Mouse (Mus musculus): ENCODE measurements around the gene Tfap2a. TPM values are rescaled to one million over a fixed set of nuclear protein-coding genes. Genes with fewer than 3 reads are reported as not detected.

The Tfap2a gene
- polyA plus RNA-seq (2012; fragmentation: generic; extraction: Trizol): 0.36 TPM

DNA sequence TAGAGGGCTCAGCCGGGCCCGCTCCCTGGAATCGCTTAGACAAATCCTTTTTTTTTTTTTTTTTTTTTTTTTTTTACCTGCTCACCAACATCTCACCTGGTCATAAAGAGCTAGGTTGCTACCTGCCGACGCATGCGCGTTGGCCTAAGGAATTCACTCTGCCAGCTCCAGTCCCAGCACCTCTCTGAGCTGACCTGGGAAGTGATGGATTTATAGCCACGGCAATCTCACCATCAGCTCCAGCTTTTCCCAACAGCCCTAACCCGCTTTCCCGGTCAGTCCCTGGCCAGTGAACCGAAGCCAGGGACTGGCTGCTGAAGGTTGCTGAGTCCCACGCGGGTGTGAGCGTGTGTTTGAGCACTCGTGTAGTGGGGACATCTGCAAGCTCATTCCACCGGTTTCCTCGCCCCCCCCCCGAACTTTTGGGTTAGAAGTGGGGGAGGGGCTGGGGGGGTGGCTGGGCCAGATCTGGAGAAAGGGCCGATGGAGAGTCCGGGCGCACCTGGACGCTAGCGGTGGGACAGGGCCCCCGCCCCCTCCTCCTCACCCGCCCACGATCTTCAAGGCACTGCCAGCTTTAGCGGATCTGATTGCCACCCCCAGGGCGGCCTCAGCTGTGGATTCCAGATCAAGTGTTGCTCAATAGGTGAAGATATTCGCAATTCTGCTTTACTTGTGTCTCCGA lies at the start of gene Tfap2a:
Gene Tfap2a (minus strand): TSS at position 181 of the 685 bp plus-strand sequence.
- Histone ChIP-seq H3K36me3 (ENCODE audit: control insufficient read depth, insufficient read depth) (no peaks in the 10 kb centered on the region), H3K4me2 (ENCODE audit: low read depth) (no peak within 1 kb of the TSS), H3K27me3 (ENCODE audit: control insufficient read depth, insufficient read depth, insufficient read length) (peaks cover 84% of the 10 kb centered on the region), H3K79me2 (ENCODE audit: control insufficient read depth, insufficient read depth) (no peaks in the 10 kb centered on the region), H3ac (ENCODE audit: control insufficient read depth, insufficient read length) (no peak within 1 kb of the TSS), H3K4me3 (no peak within 1 kb of the TSS)
- TF ChIP-seq REST (IDR thresholded peaks at IDR 0.05; ENCODE audit: insufficient read depth, insufficient read length) (no peak), E2F4 (IDR thresholded peaks at IDR 0.05; ENCODE audit: insufficient read depth) (no peak), MAX (IDR thresholded peaks at IDR 0.05; ENCODE audit: low read depth) (no peak), MYOG (IDR thresholded peaks at IDR 0.05; ENCODE audit: control insufficient read depth in 1 of 3, insufficient read depth in 1 of 3, insufficient read length in 2 of 3, low read depth in 2 of 3) (no peak), POLR2AphosphoS2 (IDR thresholded peaks at IDR 0.05; ENCODE audit: insufficient read length, low read depth) (no peak), TCF3 (IDR thresholded peaks at IDR 0.05; ENCODE audit: insufficient read length, low read depth) (no peak), CEBPB (IDR thresholded peaks at IDR 0.05; ENCODE audit: insufficient read depth, poor library complexity, severe bottlenecking) (no peak), SRF (IDR thresholded peaks at IDR 0.05; ENCODE audit: control insufficient read depth, insufficient read length, low read depth) (no peak), MYOD1 (IDR thresholded peaks at IDR 0.05; ENCODE audit: control insufficient read depth in 1 of 3, insufficient read length in 2 of 3, low read depth in 2 of 3) (no peak), TCF12 (IDR thresholded peaks at IDR 0.05; ENCODE audit: insufficient read depth, poor library complexity, severe bottlenecking) (no peak), POLR2A (IDR thresholded peaks at IDR 0.05; ENCODE audit: insufficient read length, low read depth) (no peak), USF1 (IDR thresholded peaks at IDR 0.05; ENCODE audit: low read depth) (no peak)

DNA sequence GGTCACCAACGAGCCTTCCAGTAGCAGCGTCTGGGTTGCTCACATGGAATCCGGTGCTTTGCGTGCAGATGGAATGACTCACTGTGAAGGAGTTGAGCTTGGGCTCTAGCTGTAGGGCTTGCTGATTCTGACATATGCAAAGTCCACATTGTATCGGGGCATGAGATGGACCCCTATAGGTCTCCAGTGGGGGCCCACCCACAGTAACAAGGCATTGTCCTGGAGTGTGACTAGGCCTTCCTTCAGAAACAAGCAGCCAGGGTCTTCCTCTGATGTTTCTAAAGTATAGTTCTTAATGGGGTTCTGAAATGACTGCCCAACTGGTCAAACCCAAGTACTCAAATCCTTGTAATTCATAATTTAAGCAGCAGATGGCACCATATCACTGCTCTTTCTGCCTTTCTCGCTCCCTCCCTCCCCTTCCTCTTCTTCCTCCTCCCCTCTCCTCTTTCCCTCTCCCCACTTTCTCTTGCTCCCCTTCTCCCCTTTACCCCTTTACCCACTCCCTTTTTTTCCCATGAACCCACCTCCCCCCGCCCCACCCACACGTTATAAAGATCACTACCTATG lies 46.1 kb upstream of the Tfap2a start:
- Histone ChIP-seq H3K27me3 (ENCODE audit: control insufficient read depth, insufficient read depth, insufficient read length) (no peaks in the 10 kb centered on the region), H3K79me2 (ENCODE audit: control insufficient read depth, insufficient read depth) (no peaks in the 10 kb centered on the region), H3K36me3 (ENCODE audit: control insufficient read depth, insufficient read depth) (no peaks in the 10 kb centered on the region), H3K4me3 (no peak overlapping the region), H3K4me2 (ENCODE audit: low read depth) (no peak overlapping the region), H3ac (ENCODE audit: control insufficient read depth, insufficient read length) (no peak overlapping the region)
- TF ChIP-seq CEBPB (IDR thresholded peaks at IDR 0.05; ENCODE audit: insufficient read depth, poor library complexity, severe bottlenecking) (no peak), MYOG (IDR thresholded peaks at IDR 0.05; ENCODE audit: control insufficient read depth in 1 of 3, insufficient read depth in 1 of 3, insufficient read length in 2 of 3, low read depth in 2 of 3) (no peak), SRF (IDR thresholded peaks at IDR 0.05; ENCODE audit: control insufficient read depth, insufficient read length, low read depth) (no peak), E2F4 (IDR thresholded peaks at IDR 0.05; ENCODE audit: insufficient read depth) (no peak), TCF12 (IDR thresholded peaks at IDR 0.05; ENCODE audit: insufficient read depth, poor library complexity, severe bottlenecking) (no peak), REST (IDR thresholded peaks at IDR 0.05; ENCODE audit: insufficient read depth, insufficient read length) (no peak), POLR2AphosphoS2 (IDR thresholded peaks at IDR 0.05; ENCODE audit: insufficient read length, low read depth) (no peak), MAX (IDR thresholded peaks at IDR 0.05; ENCODE audit: low read depth) (no peak), MYOD1 (IDR thresholded peaks at IDR 0.05; ENCODE audit: control insufficient read depth in 1 of 3, insufficient read length in 2 of 3, low read depth in 2 of 3) (no peak), USF1 (IDR thresholded peaks at IDR 0.05; ENCODE audit: low read depth) (no peak), TCF3 (IDR thresholded peaks at IDR 0.05; ENCODE audit: insufficient read length, low read depth) (no peak), POLR2A (IDR thresholded peaks at IDR 0.05; ENCODE audit: insufficient read length, low read depth) (no peak)

GRCm38 (mm10) chr13:40757995-40758394 lies 19.8 kb upstream of the Tfap2a start:
- no peak overlapping the region for H3K4me3 ChIP-seq
- H3K79me2 ChIP-seq (ENCODE audit: control insufficient read depth, insufficient read depth): no peaks in the 10 kb centered on the region
- H3ac ChIP-seq (ENCODE audit: control insufficient read depth, insufficient read length): no peak overlapping the region
- H3K27me3 ChIP-seq (ENCODE audit: control insufficient read depth, insufficient read depth, insufficient read length): peaks cover 3% of the 10 kb centered on the region
- no peaks in the 10 kb centered on the region for H3K36me3 ChIP-seq (ENCODE audit: control insufficient read depth, insufficient read depth)
- no peak overlapping the region for H3K4me2 ChIP-seq (ENCODE audit: low read depth)
- no peak for TF ChIP-seq POLR2A (IDR thresholded peaks at IDR 0.05; ENCODE audit: insufficient read length, low read depth)
- TF ChIP-seq MYOG (IDR thresholded peaks at IDR 0.05; ENCODE audit: control insufficient read depth in 1 of 3, insufficient read depth in 1 of 3, insufficient read length in 2 of 3, low read depth in 2 of 3): no peak
- no peak for TF ChIP-seq USF1 (IDR thresholded peaks at IDR 0.05; ENCODE audit: low read depth)

GRCm38 (mm10) chr13:40756356-40756755 lies 18.2 kb upstream of the Tfap2a start:
- H3K4me3 ChIP-seq: no peak overlapping the region
- no peak overlapping the region for H3ac ChIP-seq (ENCODE audit: control insufficient read depth, insufficient read length)
- H3K27me3 ChIP-seq (ENCODE audit: control insufficient read depth, insufficient read depth, insufficient read length): peaks cover 3% of the 10 kb centered on the region
- H3K4me2 ChIP-seq (ENCODE audit: low read depth): no peak overlapping the region
- TF ChIP-seq POLR2AphosphoS2 (IDR thresholded peaks at IDR 0.05; ENCODE audit: insufficient read length, low read depth): no peak
- TF ChIP-seq USF1 (IDR thresholded peaks at IDR 0.05; ENCODE audit: low read depth): no peak
- TF ChIP-seq REST (IDR thresholded peaks at IDR 0.05; ENCODE audit: insufficient read depth, insufficient read length): no peak
- no peak for TF ChIP-seq MAX (IDR thresholded peaks at IDR 0.05; ENCODE audit: low read depth)
- TF ChIP-seq POLR2A (IDR thresholded peaks at IDR 0.05; ENCODE audit: insufficient read length, low read depth): no peak
- no peaks in the 10 kb centered on the region for H3K36me3 ChIP-seq (ENCODE audit: control insufficient read depth, insufficient read depth)
- no peaks in the 10 kb centered on the region for H3K79me2 ChIP-seq (ENCODE audit: control insufficient read depth, insufficient read depth)

DNA sequence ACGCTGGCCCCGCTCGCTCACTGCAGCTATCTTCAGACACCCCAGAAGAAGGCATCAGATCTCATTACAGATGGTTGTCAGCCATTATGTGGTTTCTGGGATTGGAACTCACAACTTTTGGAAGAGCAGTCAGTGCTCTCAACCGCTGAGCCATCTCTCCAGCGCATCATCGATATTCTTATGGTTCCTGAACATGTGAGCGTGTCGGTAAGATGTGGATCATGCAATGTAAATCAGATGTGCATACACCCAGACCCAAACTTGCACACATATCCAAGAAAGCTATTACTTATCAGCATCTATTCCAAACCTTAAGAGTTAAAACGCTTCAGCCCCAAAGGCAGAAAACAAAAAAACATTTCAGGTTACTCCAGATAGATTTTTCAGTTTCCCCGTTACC lies 15.9 kb upstream of the Tfap2a start:
- no peak overlapping the region for H3ac ChIP-seq (ENCODE audit: control insufficient read depth, insufficient read length)
- no peak overlapping the region for H3K4me2 ChIP-seq (ENCODE audit: low read depth)
- peaks cover 3% of the 10 kb centered on the region for H3K27me3 ChIP-seq (ENCODE audit: control insufficient read depth, insufficient read depth, insufficient read length)
- no peaks in the 10 kb centered on the region for H3K36me3 ChIP-seq (ENCODE audit: control insufficient read depth, insufficient read depth)
- no peak overlapping the region for H3K4me3 ChIP-seq
- no peak for TF ChIP-seq E2F4 (IDR thresholded peaks at IDR 0.05; ENCODE audit: insufficient read depth)
- no peak for TF ChIP-seq MAX (IDR thresholded peaks at IDR 0.05; ENCODE audit: low read depth)
- no peak for TF ChIP-seq POLR2AphosphoS2 (IDR thresholded peaks at IDR 0.05; ENCODE audit: insufficient read length, low read depth)
- TF ChIP-seq SRF (IDR thresholded peaks at IDR 0.05; ENCODE audit: control insufficient read depth, insufficient read length, low read depth): no peak
- no peak for TF ChIP-seq TCF12 (IDR thresholded peaks at IDR 0.05; ENCODE audit: insufficient read depth, poor library complexity, severe bottlenecking)
- no peak for TF ChIP-seq USF1 (IDR thresholded peaks at IDR 0.05; ENCODE audit: low read depth)
- no peak for TF ChIP-seq CEBPB (IDR thresholded peaks at IDR 0.05; ENCODE audit: insufficient read depth, poor library complexity, severe bottlenecking)
- no peak for TF ChIP-seq POLR2A (IDR thresholded peaks at IDR 0.05; ENCODE audit: insufficient read length, low read depth)
- TF ChIP-seq REST (IDR thresholded peaks at IDR 0.05; ENCODE audit: insufficient read depth, insufficient read length): no peak
- no peak for TF ChIP-seq TCF3 (IDR thresholded peaks at IDR 0.05; ENCODE audit: insufficient read length, low read depth)
- TF ChIP-seq MYOG (IDR thresholded peaks at IDR 0.05; ENCODE audit: control insufficient read depth in 1 of 3, insufficient read depth in 1 of 3, insufficient read length in 2 of 3, low read depth in 2 of 3): no peak
- no peak for TF ChIP-seq MYOD1 (IDR thresholded peaks at IDR 0.05; ENCODE audit: control insufficient read depth in 1 of 3, insufficient read length in 2 of 3, low read depth in 2 of 3)
- no peaks in the 10 kb centered on the region for H3K79me2 ChIP-seq (ENCODE audit: control insufficient read depth, insufficient read depth)
